Mouse (Mus musculus): ENCODE results near the gene AL731706.1. TPM values are rescaled to one million over a fixed set of nuclear protein-coding genes. Genes with fewer than 3 reads are reported as not detected.

The AL731706.1 gene
- total and polyA plus RNA-seq, 3 experiments = 13.3 to 40.7 (median 14.8) TPM

GRCm38 (mm10) chr2:136885579-136885978 is 5.6 kb downstream of the AL731706.1 start, which contains the start of gene AL731706.2:
TSS of gene AL731706.2 (minus strand) at chr2:136885679.
- no peaks in the 10 kb centered on the region for H3K9me3 ChIP-seq (replicated peaks; ENCODE audit: low read length)
- TF ChIP-seq E2F4 (IDR thresholded peaks at IDR 0.05; ENCODE audit: insufficient replicate concordance, low read depth, low read length) = no peak
- no peak for TF ChIP-seq CHD2 (IDR thresholded peaks at IDR 0.05; ENCODE audit: low read length)
- TF ChIP-seq RCOR1 (conservative IDR thresholded peaks at IDR 0.05; ENCODE audit: low read depth, low read length) = no peak
- TF ChIP-seq EP300 (IDR thresholded peaks at IDR 0.05; ENCODE audit: low read length) = no peak
- no peak for TF ChIP-seq MAFK (IDR thresholded peaks at IDR 0.05; ENCODE audit: insufficient replicate concordance, low read length)
- no peak for TF ChIP-seq JUND (conservative IDR thresholded peaks at IDR 0.05; ENCODE audit: low read depth, low read length)
- TF ChIP-seq BHLHE40 (IDR thresholded peaks at IDR 0.05; ENCODE audit: low read depth, low read length) = no peak
- no peak for TF ChIP-seq IRF4 (IDR thresholded peaks at IDR 0.05; ENCODE audit: low read depth, low read length)
- TF ChIP-seq HCFC1 (IDR thresholded peaks at IDR 0.05; ENCODE audit: low read depth, low read length) = no peak
- TF ChIP-seq MAZ (IDR thresholded peaks at IDR 0.05; ENCODE audit: low read depth, low read length) = no peak
- TF ChIP-seq MEF2A (IDR thresholded peaks at IDR 0.05; ENCODE audit: borderline replicate concordance, low read depth, low read length) = no peak
- TF ChIP-seq UBTF (IDR thresholded peaks at IDR 0.05; ENCODE audit: low read depth, low read length) = no peak
- TF ChIP-seq USF1 (IDR thresholded peaks at IDR 0.05; ENCODE audit: low read depth, low read length) = no peak
- TF ChIP-seq USF2 (conservative IDR thresholded peaks at IDR 0.05; ENCODE audit: low read depth, low read length) = no peak
- no peak for TF ChIP-seq NRF1 (IDR thresholded peaks at IDR 0.05; ENCODE audit: low read depth, low read length)
- TF ChIP-seq MYC (IDR thresholded peaks at IDR 0.05; ENCODE audit: low read depth, low read length) = no peak
- TF ChIP-seq SMC3 (IDR thresholded peaks at IDR 0.05; ENCODE audit: low read depth, low read length) = no peak
- TF ChIP-seq TCF12 (IDR thresholded peaks at IDR 0.05; ENCODE audit: low read depth, low read length) = no peak
- no peak for TF ChIP-seq NELFE (IDR thresholded peaks at IDR 0.05; ENCODE audit: low read depth, low read length)
- no peak for TF ChIP-seq SIN3A (IDR thresholded peaks at IDR 0.05; ENCODE audit: low read length)
- no peak within 1 kb of the TSS for H3K9ac ChIP-seq (ENCODE audit: insufficient read depth, low read depth)
- dilution Hi-C loops (cut with MboI; ENCODE audit: extremely low pct_ligation_motif_present, extremely low pct_unique_long_range_greater_than_20kb, low sequenced_read_pairs) = no loop called here
- H3K36me3 ChIP-seq (replicated peaks in 1 of 2; ENCODE audit: control insufficient read depth in 1 of 2, insufficient read depth in 1 of 2, low read length in 1 of 2) = peaks cover 14 to 53% of the 10 kb centered on the region in 2 experiments
- H3K79me2 ChIP-seq (replicated peaks; ENCODE audit: control insufficient read depth, extremely low read depth, insufficient read depth, poor library complexity, severe bottlenecking) = peaks cover 12% of the 10 kb centered on the region
- no peak within 1 kb of the TSS for H3K4me3 ChIP-seq (replicated peaks in 1 of 3; ENCODE audit: low read depth in 2 of 3, low read length in 2 of 3, poor library complexity in 1 of 3)
- no peak within 1 kb of the TSS for H3K4me2 ChIP-seq (ENCODE audit: insufficient read depth, low read depth, poor library complexity, severe bottlenecking)
- H3K27ac ChIP-seq (ENCODE audit: insufficient read depth, low read depth) = no peak within 1 kb of the TSS
- DNase-seq (ENCODE audit: extremely low read depth) = no peak
- peaks cover 0 to 25% of the 10 kb centered on the region in 2 experiments; a peak in 2 of 4 replicates for H3K4me1 ChIP-seq (ENCODE audit: control insufficient read depth in 1 of 2, insufficient read depth in 2 of 2)
- in situ Hi-C loops (cut with MboI; ENCODE audit: low pct_ligation_motif_present, low pct_unique_long_range_greater_than_20kb, low sequenced_read_pairs) = no loop called here
- H3K27me3 ChIP-seq (replicated peaks) = no peaks in the 10 kb centered on the region
